Mouse (Mus musculus): Measurements from ENCODE around the gene Snx18.

GRCm38 (mm10) chr13:113615546-113615941, 2.8 kb downstream of the Snx18 start:
- TF ChIP-seq POLR2A (IDR thresholded peaks at IDR 0.05; ENCODE audit: insufficient read depth, low read depth, low read length) = no peak
- no peak for TF ChIP-seq CTCF (IDR thresholded peaks at IDR 0.05)

All from heart, adult 2 months (tissue).